Mouse (Mus musculus): ENCODE measurements around the gene Armt1.

GRCm38 (mm10) chr10:4391076-4391475 lies 41.2 kb upstream of the Armt1 start:
- no peak for TF ChIP-seq POLR2A (IDR thresholded peaks at IDR 0.05; ENCODE audit: low read depth, low read length)
- no peak for TF ChIP-seq CTCF (conservative IDR thresholded peaks at IDR 0.05; ENCODE audit: insufficient read depth, insufficient read length, low read depth, low read length)
